In genomic region chr1:51094713-51095112, GRCm38 (mm10) we compare ENCODE assay signal across 19 mouse cellular contexts.
"Had no signal": no experiment of that assay in that cellular context is flagged by ENCODE, and none has a peak within 500 bp of the region (broad histone marks: within the 10 kb centered on the region; RNA-seq: fewer than 3 reads in every experiment).

No protein-coding gene starts in this region.

- DNase-seq: kidney, adult 8-10 months; kidney, postnatal 10 days; kidney, postnatal 36 days; layer of hippocampus, postnatal 36 days; liver, embryonic 13.5 days; lung, embryonic 14.5 days; lung, postnatal 10 days; right cerebral cortex, postnatal 14 days; right cerebral cortex, postnatal 4 days; thymus, postnatal 25 days had no signal

- H3K4me3 ChIP-seq: kidney, embryonic 15.5 days; left cerebral cortex, adult 2 months; liver, embryonic 13.5 days; midbrain, embryonic 12.5 days; midbrain, embryonic 15.5 days; neural tube, embryonic 12.5 days; neural tube, embryonic 15.5 days had no signal

- H3K36me3 ChIP-seq: kidney, embryonic 15.5 days; liver, embryonic 13.5 days; midbrain, embryonic 12.5 days; midbrain, embryonic 15.5 days; neural tube, embryonic 12.5 days; neural tube, embryonic 15.5 days had no signal

- H3K27ac ChIP-seq: kidney, embryonic 15.5 days; left cerebral cortex, adult 2 months; liver, embryonic 13.5 days; macrophage; midbrain, embryonic 12.5 days; midbrain, embryonic 15.5 days; neural tube, embryonic 12.5 days; neural tube, embryonic 15.5 days; stomach, postnatal 0 days had no signal

- H3K27me3 ChIP-seq: kidney, embryonic 15.5 days; liver, embryonic 13.5 days; midbrain, embryonic 12.5 days; midbrain, embryonic 15.5 days; neural tube, embryonic 12.5 days; neural tube, embryonic 15.5 days had no signal

- ATAC-seq: intestine, postnatal 0 days; midbrain, embryonic 15.5 days had no signal

- H3K4me1 ChIP-seq: kidney, embryonic 15.5 days; liver, embryonic 13.5 days had no signal

- H3K4me2 ChIP-seq: kidney, embryonic 15.5 days; liver, embryonic 13.5 days; lung, embryonic 14.5 days; midbrain, embryonic 12.5 days; midbrain, embryonic 15.5 days; neural tube, embryonic 12.5 days; neural tube, embryonic 15.5 days had no signal

- H3K9me3 ChIP-seq: kidney, embryonic 15.5 days; liver, embryonic 13.5 days; midbrain, embryonic 12.5 days; midbrain, embryonic 15.5 days; neural tube, embryonic 12.5 days; neural tube, embryonic 15.5 days had no signal

- H3K9ac ChIP-seq: kidney, embryonic 15.5 days; liver, embryonic 13.5 days; lung, embryonic 14.5 days; midbrain, embryonic 12.5 days; midbrain, embryonic 15.5 days; neural tube, embryonic 12.5 days; neural tube, embryonic 15.5 days had no signal
